Mouse (Mus musculus) kidney, adult 8-10 months (tissue): ENCODE data around the gene Rgs13.
A peak's percentile ranks its signal among the peaks of the same experiment; 100 is the strongest.
"Not testable (repeated sequence)": the region's sequence is repeated elsewhere in the genome, so short reads cannot be mapped to it uniquely, and the experiment has no call there.

ENCODE experiments used
- DNase-seq, 2 experiments: peaks; one replicate each; pipeline ENCODE4 v3.0.0; 2022

Rgs13 gene

GRCm38 (mm10) chr1:144151401-144152183 lies 25.6 kb downstream of the Rgs13 start:
- no peak for DNase-seq

GRCm38 (mm10) chr1:144149997-144150396 lies 27.2 kb downstream of the Rgs13 start:
- no peak for DNase-seq

DNA sequence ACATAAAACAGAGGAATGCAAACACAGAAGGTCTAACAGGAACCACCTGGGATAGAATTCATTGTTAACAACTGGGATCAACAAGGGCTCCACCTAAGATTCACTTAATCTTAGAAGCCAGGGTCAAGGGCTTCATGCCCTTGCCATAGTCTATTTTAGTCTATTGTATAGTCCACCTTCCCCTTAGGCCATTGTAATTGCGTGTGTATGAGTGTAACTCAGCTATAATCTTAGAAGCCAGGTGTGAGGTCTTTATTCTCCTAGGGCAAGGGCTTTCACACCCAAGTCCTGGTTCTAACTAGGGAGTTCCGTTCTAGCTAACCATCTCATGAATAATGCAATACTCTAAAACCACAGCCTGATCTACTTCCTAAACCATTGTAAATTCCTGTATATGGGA lies 35.8 kb downstream of the Rgs13 start:
- not testable (repeated sequence) for DNase-seq

DNA sequence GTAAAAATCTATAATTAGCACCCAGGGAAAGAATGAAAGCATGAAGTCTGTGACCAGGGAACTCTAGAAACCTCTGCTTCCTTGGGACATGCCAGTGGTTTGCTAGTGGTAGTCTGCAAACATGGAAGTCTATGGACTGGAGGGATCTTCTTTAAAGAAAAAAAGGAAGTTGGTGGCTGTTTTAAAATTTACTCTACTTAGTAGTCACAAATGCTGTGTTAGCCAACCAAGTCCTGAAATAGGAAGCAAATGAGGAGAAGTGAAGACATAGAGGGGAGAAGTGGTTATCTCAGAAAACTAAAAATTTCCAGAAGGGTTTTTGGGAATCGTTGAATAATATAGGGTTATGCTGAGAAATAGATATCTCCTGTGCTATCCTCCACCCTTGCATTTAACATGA lies 37.3 kb downstream of the Rgs13 start:
- no peak for DNase-seq

GRCm38 (mm10) chr1:144127965-144128364 lies 49.2 kb downstream of the Rgs13 start:
- no peak for DNase-seq

DNA sequence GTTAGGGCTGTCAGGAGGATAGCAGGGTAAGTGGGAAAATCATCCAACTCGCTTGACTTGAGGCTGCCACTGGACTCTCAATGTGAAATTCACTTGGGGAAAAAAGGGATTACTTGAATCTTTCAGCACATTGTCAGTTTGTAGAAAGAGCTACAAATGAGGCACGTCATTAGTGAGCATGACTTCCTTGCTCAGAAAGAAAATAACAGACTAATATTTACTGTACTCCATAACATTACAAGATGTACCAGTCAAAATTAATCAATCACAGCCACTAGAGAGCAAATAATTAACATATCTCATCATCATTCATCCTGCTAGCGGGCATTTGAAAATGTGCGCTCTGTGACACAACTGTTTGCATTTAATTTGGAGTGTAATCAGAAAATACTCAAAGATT lies 57.1 kb downstream of the Rgs13 start:
- DNase-seq: no peak

DNA sequence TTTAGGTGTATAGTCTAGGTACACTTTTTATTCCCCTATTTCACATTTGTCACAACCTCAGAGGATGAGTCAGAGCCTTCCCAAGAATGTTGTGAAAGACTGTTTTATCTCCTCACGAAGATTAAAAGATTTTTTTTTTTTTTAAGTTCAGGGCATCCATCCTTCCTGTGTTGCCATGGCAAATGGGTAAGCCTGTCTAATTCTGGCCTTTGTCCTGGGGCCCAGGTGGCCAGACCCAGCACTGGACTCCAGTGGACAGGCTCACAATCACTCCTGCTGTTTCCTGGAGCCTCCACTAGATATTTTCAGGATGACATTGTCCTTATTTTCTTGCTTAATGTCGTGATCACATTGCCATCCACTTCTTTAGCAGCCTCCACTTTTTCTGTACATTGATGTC lies 57.7 kb downstream of the Rgs13 start:
- DNase-seq: no peak

DNA sequence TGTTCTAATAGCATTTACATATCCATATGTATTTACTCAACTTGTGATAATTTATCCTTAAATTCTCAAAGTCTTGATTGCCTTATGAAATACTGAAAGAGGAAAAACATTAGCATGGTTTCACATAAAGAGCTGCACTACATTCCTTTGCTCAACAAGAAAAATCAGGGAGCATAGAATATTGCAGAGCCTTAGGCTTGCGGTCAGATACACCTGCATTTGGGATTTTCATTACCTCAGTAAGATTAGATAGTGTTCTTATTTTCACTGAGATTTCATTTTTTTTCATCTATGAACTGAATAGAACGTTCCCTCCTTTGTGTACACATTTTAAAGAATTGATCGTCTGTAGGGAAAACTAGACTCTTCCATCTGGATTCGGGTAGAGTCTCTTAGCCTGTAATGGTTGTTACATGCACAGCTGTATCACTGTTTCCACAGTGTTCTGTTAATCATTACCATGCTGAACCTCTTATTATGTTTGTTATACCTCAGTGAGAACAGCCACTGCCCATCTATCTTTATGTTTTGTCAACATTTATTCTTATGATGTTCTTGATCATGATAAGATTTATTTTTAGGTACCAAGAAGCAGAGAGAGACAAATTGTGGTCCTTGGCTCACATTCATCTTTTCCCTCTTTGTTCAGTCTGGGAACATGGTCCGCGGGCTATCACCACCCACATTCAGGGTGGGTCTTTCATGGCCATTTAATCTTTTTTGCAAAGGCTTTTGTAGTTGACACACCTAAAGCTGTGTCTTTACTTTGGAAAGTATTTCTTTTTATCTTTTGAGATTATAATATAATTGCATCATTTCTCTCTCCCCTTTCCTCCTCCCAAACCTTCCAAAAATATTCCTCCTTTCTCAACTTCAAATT lies 61.1 kb downstream of the Rgs13 start:
- DNase-seq: peak in 1 of 2 experiments; percentile 8

- peak; percentile 35 to 55 for DNase-seq
These were observed 63.6 kb downstream of the Rgs13 start for GRCm38 (mm10) chr1:144113438-144114074.

DNA sequence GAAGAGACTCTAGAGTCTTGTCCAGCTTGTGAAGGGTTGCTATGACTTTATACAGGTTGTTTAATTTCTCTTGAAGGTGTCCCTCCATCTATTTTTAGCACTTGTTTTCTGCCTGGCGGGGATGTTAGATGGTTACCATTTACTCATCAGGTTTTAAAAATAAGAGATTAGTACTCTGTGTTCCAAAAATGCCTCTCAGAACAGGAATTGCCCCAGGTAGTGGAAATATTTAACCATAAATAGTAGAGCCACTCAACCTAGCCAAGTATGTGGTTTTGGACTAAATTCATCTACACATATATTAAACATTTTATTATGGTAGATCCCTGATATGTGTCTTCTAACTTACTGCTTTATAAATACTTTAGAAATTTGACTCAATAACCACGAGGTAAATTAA lies 64.2 kb downstream of the Rgs13 start:
- DNase-seq: peak; percentile 15 to 57

DNA sequence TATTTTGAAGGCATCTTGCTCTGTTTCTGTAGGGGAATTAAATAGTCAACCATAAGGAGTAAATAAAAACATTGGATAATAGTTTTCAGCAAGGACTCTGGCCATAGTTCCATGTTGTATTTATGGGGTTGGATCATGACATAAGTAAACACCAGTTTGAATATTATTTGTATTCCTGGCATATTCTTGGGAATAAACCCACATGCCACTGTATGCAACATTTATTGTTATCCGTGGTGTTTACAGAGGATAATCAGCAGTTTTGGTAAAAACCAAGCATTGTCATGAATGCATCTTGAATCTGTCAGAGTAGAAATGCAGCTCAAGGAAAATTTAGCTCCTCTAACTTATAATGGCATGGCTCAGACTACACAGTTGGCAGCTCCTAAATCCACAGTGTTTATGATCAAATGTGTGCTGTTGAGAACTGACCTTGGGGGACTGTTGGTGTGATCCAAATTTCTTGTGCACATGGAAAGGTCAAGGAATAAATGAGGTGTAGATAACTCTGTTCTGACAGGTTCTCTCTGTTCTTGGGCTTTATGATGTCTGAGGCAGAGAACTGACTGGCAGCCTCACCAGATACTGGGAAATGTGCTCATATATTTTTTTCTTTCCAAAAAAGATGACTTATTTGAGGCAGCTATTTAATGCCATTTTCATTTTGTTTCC lies 78.4 kb downstream of the Rgs13 start:
- DNase-seq: no peak

DNA sequence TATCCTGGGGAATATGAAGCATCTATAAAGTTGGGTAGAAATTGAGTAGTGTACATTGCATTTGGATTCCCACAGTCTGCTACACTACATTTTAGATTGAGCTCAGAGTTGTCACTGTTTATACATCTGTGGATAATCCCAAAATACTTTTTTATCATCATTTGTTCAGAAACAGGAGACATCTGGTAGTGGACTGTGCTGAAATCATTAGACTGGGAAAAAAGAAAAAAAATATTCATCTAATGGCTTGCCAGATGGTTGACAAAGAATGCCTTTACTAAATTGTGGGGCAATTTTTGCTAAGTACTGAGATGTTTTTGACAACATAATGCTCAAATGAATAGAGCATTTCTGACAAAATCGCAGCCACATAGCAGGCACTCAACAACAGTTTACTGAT lies 86.8 kb downstream of the Rgs13 start:
- DNase-seq: no peak
